Mouse (Mus musculus): ENCODE data around the gene Zscan26. TPM values are rescaled to one million over a fixed set of nuclear protein-coding genes. Genes with fewer than 3 reads are reported as not detected.
"Not testable (repeated sequence)": the region's sequence is repeated elsewhere in the genome, so short reads cannot be mapped to it uniquely, and the experiment has no call there.

Gene Zscan26
- polyA plus RNA-seq, 1 experiment from 2014 or later: 23.2 TPM

DNA sequence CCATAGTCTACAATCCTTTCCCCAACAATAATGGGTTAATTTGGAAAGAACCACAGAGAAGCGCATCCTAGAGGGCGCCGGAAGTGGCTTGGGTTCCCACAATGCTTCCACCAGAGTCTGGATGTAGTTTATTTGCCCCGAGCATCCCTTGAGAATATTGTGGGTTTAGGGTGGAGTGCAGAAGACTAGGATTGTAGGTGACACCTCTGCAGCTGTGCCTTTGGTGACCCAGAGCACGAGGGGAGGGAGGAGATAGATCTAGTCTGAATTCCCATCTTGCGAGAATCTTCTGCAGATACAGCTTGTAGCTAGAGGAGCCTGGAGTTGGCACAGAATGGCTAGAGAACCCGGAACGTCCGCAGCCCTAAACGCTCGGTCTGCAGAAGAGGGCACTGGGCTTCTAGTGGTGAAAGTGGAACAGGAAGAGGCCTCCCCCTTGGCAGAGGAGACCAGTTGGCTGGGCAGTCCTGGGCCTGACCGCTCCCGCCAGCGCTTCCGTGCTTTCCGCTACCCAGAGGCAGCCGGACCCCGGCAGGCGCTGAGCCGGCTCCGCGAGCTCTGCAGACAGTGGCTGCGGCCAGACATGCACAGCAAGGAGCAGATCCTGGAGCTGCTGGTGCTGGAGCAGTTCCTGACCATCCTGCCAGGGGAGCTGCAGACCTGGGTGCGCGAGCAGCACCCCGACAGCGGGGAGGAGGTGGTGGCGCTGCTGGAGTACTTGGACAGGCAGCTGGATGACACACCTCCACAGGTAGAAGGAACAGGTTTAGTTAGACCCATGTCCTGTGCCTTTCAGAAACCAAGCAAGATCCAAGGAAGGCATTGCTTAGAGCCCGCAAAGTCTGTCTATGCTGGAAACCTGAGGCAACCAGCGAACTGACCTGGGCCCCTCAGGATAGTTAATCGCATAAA, 25.5 kb upstream of the Zscan26 start, which contains the start of the genes Zkscan4 and Gm10065:
Zkscan4 (plus strand) TSS at position 149 of the 912 bp plus-strand sequence.
Gm10065 (minus strand) TSS at position 683 of the 912 bp plus-strand sequence.
- Histone ChIP-seq H3K27ac (peak within 1 kb of the TSS; percentile 88), H3K9ac (ENCODE audit: low read depth, low read length) (peak within 1 kb of the TSS; percentile 64; the same call in 1 of the 2 replicates), H3K4me2 (ENCODE audit: low read length) (peak within 1 kb of the TSS; percentile 74), H3K4me3 (replicated peaks; ENCODE audit: low read depth, low read length) (peak within 1 kb of the TSS; percentile 60)
- peak; percentile 27; the same call in 1 of the 2 replicates for TF ChIP-seq CTCF (IDR thresholded peaks at IDR 0.05; ENCODE audit: low read depth)
- DNase-seq (ENCODE audit: low spot score): peak; percentile 88
- H3K9me3 ChIP-seq (replicated peaks; ENCODE audit: low read length); H3K36me3 ChIP-seq (ENCODE audit: insufficient read depth, low read length); H3K4me1 ChIP-seq (replicated peaks; ENCODE audit: insufficient read depth, low read length); H3K27me3 ChIP-seq (ENCODE audit: insufficient read depth, low read length): not testable (repeated sequence)
- peak; percentile 85 for ATAC-seq (replicated peaks; ENCODE audit: low FRiP score, low read depth)
- WGBS: 3% methylated on average over 28 of the region's 31 CpGs

- H3K36me3 ChIP-seq (ENCODE audit: insufficient read depth, low read length): no peaks in the 10 kb centered on the region
- TF ChIP-seq CTCF (IDR thresholded peaks at IDR 0.05; ENCODE audit: low read depth): no peak
- H3K4me1 ChIP-seq (replicated peaks; ENCODE audit: insufficient read depth, low read length): no peaks in the 10 kb centered on the region
- 42% methylated on average over 4 of the region's 4 CpGs for WGBS
- ATAC-seq (replicated peaks; ENCODE audit: low FRiP score, low read depth): no peak
- H3K27ac ChIP-seq: no peak overlapping the region
- H3K4me3 ChIP-seq (replicated peaks; ENCODE audit: low read depth, low read length): no peak overlapping the region
- H3K27me3 ChIP-seq (ENCODE audit: insufficient read depth, low read length): no peaks in the 10 kb centered on the region
- DNase-seq (ENCODE audit: low spot score): no peak
- no peaks in the 10 kb centered on the region for H3K9me3 ChIP-seq (replicated peaks; ENCODE audit: low read length)
- H3K4me2 ChIP-seq (ENCODE audit: low read length): no peak overlapping the region
- H3K9ac ChIP-seq (ENCODE audit: low read depth, low read length): no peak overlapping the region
Measured at GRCm38 (mm10) chr13:21472427-21472826, 18.9 kb upstream of the Zscan26 start.

DNA sequence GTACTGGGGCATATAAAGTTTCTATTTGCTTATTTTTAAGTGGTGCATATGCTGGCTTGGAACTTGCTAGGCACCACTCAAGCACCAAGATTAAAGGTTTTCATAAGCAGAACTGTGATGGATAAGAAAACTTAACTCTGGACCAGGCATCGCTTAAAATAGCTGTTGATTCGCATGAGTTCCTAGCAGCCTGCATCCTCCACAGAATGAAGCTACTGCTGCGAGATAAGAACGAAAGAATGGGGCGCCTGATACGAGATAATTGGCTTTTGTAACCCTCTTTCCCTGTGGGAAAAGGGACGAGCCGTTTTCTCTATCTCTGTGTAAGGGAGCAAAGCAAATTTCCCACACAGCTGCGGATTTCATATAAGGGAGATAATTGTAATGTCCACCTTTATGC, 15.6 kb upstream of the Zscan26 start:
- Histone ChIP-seq H3K4me1 (replicated peaks; ENCODE audit: insufficient read depth, low read length) (no peaks in the 10 kb centered on the region), H3K9ac (ENCODE audit: low read depth, low read length) (no peak overlapping the region)
- no peak for TF ChIP-seq CTCF (IDR thresholded peaks at IDR 0.05; ENCODE audit: low read depth)

DNA sequence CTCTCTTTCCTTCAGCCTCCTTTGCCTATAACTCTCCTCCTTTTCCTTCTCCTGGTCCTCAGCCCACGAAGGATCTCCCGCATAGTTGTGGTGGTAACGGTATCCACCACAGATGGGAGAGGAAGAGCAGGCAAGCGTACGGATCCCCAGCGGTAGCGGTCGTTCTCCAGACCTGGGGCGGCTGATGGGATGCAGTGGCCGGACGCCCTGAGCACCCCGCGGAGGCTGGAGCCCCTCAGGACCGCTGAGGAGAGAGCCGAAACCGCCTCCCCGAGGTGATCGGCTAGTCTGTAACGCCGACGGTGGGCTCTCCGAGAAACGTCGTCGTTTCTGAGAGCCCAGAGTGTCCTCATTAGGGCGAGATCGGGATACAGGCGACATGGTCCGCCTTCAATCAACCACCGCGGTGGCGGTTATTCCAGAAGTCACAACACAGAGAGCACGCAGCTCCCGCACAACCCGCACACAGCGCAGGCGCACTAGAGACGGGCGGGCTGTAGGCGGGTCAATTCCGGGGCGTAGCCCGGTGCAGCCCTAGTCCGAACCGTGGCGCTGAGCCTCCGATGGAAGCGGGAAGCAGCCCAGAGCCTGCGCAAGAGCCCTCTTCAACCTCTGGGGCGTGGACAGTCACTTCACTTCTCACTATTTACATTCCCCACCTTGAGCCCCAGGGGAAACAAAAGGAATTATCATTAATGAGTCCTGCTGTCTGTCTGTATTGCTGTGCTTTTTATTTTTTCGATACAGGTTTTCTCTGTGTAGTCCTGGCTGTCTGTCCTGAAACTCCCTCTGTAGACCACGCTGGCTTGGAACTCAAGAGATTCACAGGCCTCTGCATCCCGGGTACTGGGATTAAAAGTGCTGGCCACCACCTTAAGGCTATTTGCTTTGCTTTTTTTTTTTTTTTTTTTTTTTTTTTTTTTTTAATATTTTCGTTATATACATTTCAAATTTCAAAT, 14.8 kb upstream of the Zscan26 start, which contains the start of gene Nkapl:
Nkapl (minus strand) TSS at position 449 of the 959 bp plus-strand sequence.
- Histone ChIP-seq H3K36me3 (ENCODE audit: insufficient read depth, low read length) (no peaks in the 10 kb centered on the region), H3K9ac (ENCODE audit: low read depth, low read length) (peak within 1 kb of the TSS; percentile 55), H3K27ac (no peak within 1 kb of the TSS), H3K27me3 (ENCODE audit: insufficient read depth, low read length) (no peaks in the 10 kb centered on the region), H3K4me1 (replicated peaks; ENCODE audit: insufficient read depth, low read length) (no peaks in the 10 kb centered on the region), H3K4me3 (replicated peaks; ENCODE audit: low read depth, low read length) (peak within 1 kb of the TSS; percentile 55), H3K9me3 (replicated peaks; ENCODE audit: low read length) (no peaks in the 10 kb centered on the region), H3K4me2 (ENCODE audit: low read length) (peak within 1 kb of the TSS; percentile 85)
- ATAC-seq (replicated peaks; ENCODE audit: low FRiP score, low read depth) (peak; percentile 96), DNase-seq (ENCODE audit: low spot score) (peak; percentile 89)
- under 1% methylated on average over 54 of the region's 54 CpGs for WGBS
- no peak for TF ChIP-seq CTCF (IDR thresholded peaks at IDR 0.05; ENCODE audit: low read depth)

More for the DNA sequence above, 15.6 kb upstream of the Zscan26 start:
- Histone ChIP-seq H3K36me3 (ENCODE audit: insufficient read depth, low read length) (no peaks in the 10 kb centered on the region), H3K4me2 (ENCODE audit: low read length) (peak overlapping the region; percentile 85; the same call in 1 of the 2 replicates), H3K27me3 (ENCODE audit: insufficient read depth, low read length) (no peaks in the 10 kb centered on the region), H3K4me3 (replicated peaks; ENCODE audit: low read depth, low read length) (no peak overlapping the region), H3K27ac (no peak overlapping the region), H3K9me3 (replicated peaks; ENCODE audit: low read length) (no peaks in the 10 kb centered on the region)
- ATAC-seq (replicated peaks; ENCODE audit: low FRiP score, low read depth) (no peak), DNase-seq (ENCODE audit: low spot score) (no peak)
- 36% methylated on average over 9 of the region's 9 CpGs for WGBS

DNA sequence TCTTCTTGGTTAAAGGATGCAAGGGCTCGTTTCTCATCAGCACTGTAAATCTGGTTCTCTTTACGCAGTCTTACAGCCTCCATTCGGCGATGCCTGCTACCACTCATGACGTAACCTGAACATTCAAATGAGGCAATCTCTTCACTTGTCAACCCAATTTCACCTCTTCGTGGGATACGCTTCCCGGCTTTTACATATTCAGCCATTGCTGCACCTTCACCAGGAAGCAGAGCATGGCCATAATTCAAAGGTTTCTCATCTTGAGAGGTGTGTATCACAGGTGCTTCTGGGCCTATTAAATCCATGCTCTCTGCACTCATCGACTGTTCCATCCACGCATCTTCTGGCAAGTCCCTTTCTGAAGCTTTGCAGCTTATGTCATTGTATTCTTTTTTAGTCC, 13.8 kb upstream of the Zscan26 start:
- H3K4me2 ChIP-seq (ENCODE audit: low read length): no peak overlapping the region
- no peaks in the 10 kb centered on the region for H3K36me3 ChIP-seq (ENCODE audit: insufficient read depth, low read length)
- no peak for DNase-seq (ENCODE audit: low spot score)
- no peak overlapping the region for H3K4me3 ChIP-seq (replicated peaks; ENCODE audit: low read depth, low read length)
- WGBS: 85% methylated on average over 10 of the region's 10 CpGs
- no peak for ATAC-seq (replicated peaks; ENCODE audit: low FRiP score, low read depth)
- H3K27ac ChIP-seq: no peak overlapping the region
- H3K4me1 ChIP-seq (replicated peaks; ENCODE audit: insufficient read depth, low read length): no peaks in the 10 kb centered on the region
- TF ChIP-seq CTCF (IDR thresholded peaks at IDR 0.05; ENCODE audit: low read depth): no peak
- H3K9me3 ChIP-seq (replicated peaks; ENCODE audit: low read length): no peaks in the 10 kb centered on the region
- no peak overlapping the region for H3K9ac ChIP-seq (ENCODE audit: low read depth, low read length)
- no peaks in the 10 kb centered on the region for H3K27me3 ChIP-seq (ENCODE audit: insufficient read depth, low read length)

GRCm38 (mm10) chr13:21462516-21462915, 9.0 kb upstream of the Zscan26 start:
- not testable (repeated sequence) for H3K9ac ChIP-seq (ENCODE audit: low read depth, low read length); H3K27ac ChIP-seq; H3K4me3 ChIP-seq (replicated peaks; ENCODE audit: low read depth, low read length); H3K27me3 ChIP-seq (ENCODE audit: insufficient read depth, low read length); H3K36me3 ChIP-seq (ENCODE audit: insufficient read depth, low read length); H3K4me2 ChIP-seq (ENCODE audit: low read length); H3K9me3 ChIP-seq (replicated peaks; ENCODE audit: low read length); H3K4me1 ChIP-seq (replicated peaks; ENCODE audit: insufficient read depth, low read length); DNase-seq (ENCODE audit: low spot score); ATAC-seq (replicated peaks; ENCODE audit: low FRiP score, low read depth)
- 53% methylated on average over 9 of the region's 9 CpGs for WGBS

All from kidney, postnatal 0 days (tissue).